Mouse (Mus musculus): ENCODE data around the gene Tor3a. TPM values are rescaled to one million over a fixed set of nuclear protein-coding genes. Genes with fewer than 3 reads are reported as not detected.
A peak's percentile ranks its signal among the peaks of the same experiment; 100 is the strongest.

Gene Tor3a
- polyA plus RNA-seq, 1 experiment from 2014 or later, result 3.2 TPM

DNA sequence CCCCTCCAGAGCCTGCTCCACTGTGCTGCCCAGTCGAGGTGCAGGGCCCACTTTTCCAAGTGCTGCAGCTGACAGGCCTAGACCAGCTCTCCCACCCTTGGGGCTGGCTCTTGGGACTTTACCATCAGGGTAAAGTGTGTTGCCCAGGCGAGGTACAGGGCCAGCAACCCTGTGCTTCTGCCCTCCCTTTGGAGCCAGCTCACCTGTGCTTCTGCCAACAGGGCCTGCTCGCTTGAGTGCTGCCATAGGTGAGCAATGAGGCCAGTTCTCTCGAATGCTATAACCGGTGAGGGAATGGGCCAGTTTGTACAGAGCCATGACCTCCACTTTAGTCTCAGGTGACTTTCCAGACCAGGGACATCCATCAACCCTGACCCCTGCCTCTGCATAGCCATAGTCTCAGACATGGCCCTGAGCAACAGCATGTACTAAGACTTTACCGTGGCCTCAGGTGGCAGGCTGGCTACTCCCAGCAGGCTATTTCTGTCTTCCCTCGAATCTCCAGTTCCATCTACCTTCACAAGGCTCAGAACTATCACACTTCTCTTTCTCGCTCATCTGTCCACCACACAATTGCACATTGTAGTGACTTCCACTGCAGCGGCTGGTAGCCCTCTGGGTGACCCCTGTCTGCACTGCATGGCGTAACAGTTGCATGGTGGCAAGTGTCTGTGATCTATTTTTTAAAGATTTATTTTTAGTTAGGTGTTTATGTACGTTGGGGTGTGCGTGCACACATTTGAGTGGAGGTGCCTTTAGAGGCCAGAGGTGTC is 68.9 kb downstream of the Tor3a start:
- ATAC-seq (ENCODE audit: low FRiP score), result peak; percentile 21; the same call in 1 of the 2 replicates
- Histone ChIP-seq H3K9ac (replicated peaks) (no peak overlapping the region), H3K4me3 (replicated peaks) (no peak overlapping the region), H3K27me3 (replicated peaks) (no peaks in the 10 kb centered on the region), H3K9me3 (replicated peaks) (no peaks in the 10 kb centered on the region), H3K36me3 (no peaks in the 10 kb centered on the region), H3K4me1 (0 out of 2 replicates have a peak, but pooled peaks cover 10% of the 10 kb centered on the region), H3K27ac (replicated peaks) (no peak overlapping the region), H3K4me2 (no peak overlapping the region)
- WGBS, result 73% methylated on average over 12 of the region's 12 CpGs

Other genes with a start within 250 kb of the Tor3a start
- 9.8 and 16.6 TPM in 2 replicates for gene Soat1, start 200.0 kb downstream of the Tor3a start, polyA plus RNA-seq (2015; fragmentation: Nextera tagmentation; extraction: Ambion mirVana)
- 0.40 and 0.45 TPM in 2 replicates for gene Gm10031, start 150.3 kb downstream of the Tor3a start, polyA plus RNA-seq (2015; fragmentation: Nextera tagmentation; extraction: Ambion mirVana)
- gene Abl2, start 115.6 kb downstream of the Tor3a start, polyA plus RNA-seq (2015; fragmentation: Nextera tagmentation; extraction: Ambion mirVana), result 5.3 and 5.4 TPM in 2 replicates
- gene Fam20b, start 44.7 kb upstream of the Tor3a start, polyA plus RNA-seq (2015; fragmentation: Nextera tagmentation; extraction: Ambion mirVana), result 26.8 and 27.4 TPM in 2 replicates
- 3.2 and 3.8 TPM in 2 replicates for gene Angptl1, start 164.2 kb upstream of the Tor3a start, polyA plus RNA-seq (2015; fragmentation: Nextera tagmentation; extraction: Ambion mirVana)

Measured in neural tube, embryonic 15.5 days (tissue).